Mouse (Mus musculus) MEL (cell line): Measurements from ENCODE around the gene Cfl2. TPM values are rescaled to one million over a fixed set of nuclear protein-coding genes. Genes with fewer than 3 reads are reported as not detected.

Source experiments
- DNase-seq: peaks from one replicate; pipeline ENCODE4 v3.0.0; 2011; ENCODE audit warnings: low read depth, low spot score
- H3K27ac ChIP-seq: 2 replicates; pipeline ENCODE4 v1.5.1; 2012; ENCODE audit warnings: low read depth, mild to moderate bottlenecking, control low read depth, low read length, moderate library complexity; ENCODE audit not compliant: control insufficient read depth
- H3K27me3 ChIP-seq, 2 experiments: fragments of 150-350 bp in 1 of 2; sonication (generic) in 1 of 2; 2 replicates each; pipeline ENCODE4 v1.6.1; 2012; ENCODE audit warnings: low read length in 2 of 2, mild to moderate bottlenecking in 2 of 2, improper control_type of control experiment in 1 of 2, moderate library complexity in 1 of 2; ENCODE audit not compliant: insufficient read depth in 2 of 2, control insufficient read depth in 1 of 2
- H3K36me3 ChIP-seq, 2 experiments: 2 replicates each; pipeline ENCODE4 v1.6.1; 2012 to 2014; ENCODE audit warnings: low read length in 2 of 2, improper control_type of control experiment in 1 of 2, inconsistent platforms in 1 of 2, mild to moderate bottlenecking in 1 of 2; ENCODE audit not compliant: insufficient read depth in 2 of 2, control insufficient read depth in 1 of 2
- H3K4me1 ChIP-seq, 2 experiments: fragments of 150-350 bp in 1 of 2; sonication (generic) in 1 of 2; 2 replicates each; pipeline ENCODE4 v1.6.1; 2012; ENCODE audit warnings: low read length in 2 of 2, improper control_type of control experiment in 1 of 2, mild to moderate bottlenecking in 1 of 2; ENCODE audit not compliant: insufficient read depth in 2 of 2, control insufficient read depth in 1 of 2
- H3K4me3 ChIP-seq, 2 experiments: fragments of 150-350 bp in 1 of 2; sonication (generic) in 1 of 2; 2 replicates each; pipeline ENCODE4 v1.5.1; 2012; ENCODE audit warnings: low read depth in 2 of 2, low read length in 2 of 2, mild to moderate bottlenecking in 2 of 2, moderate library complexity in 2 of 2, control low read depth in 1 of 2, improper control_type of control experiment in 1 of 2; ENCODE audit not compliant: control insufficient read depth in 1 of 2, insufficient read depth in 1 of 2
- H3K79me2 ChIP-seq: 2 replicates; pipeline ENCODE4 v1.6.1; 2012; ENCODE audit warnings: mild to moderate bottlenecking, low read length, moderate library complexity; ENCODE audit not compliant: control insufficient read depth, poor library complexity, insufficient read depth
- H3K9ac ChIP-seq: 2 replicates; pipeline ENCODE4 v1.6.1; 2012; ENCODE audit warnings: low read depth, mild to moderate bottlenecking, control low read depth, low read length, moderate library complexity; ENCODE audit not compliant: control insufficient read depth, poor library complexity, severe bottlenecking
- H3K9me3 ChIP-seq: fragments of 150-350 bp; sonication (generic); replicated peaks from 2 replicates; pipeline ENCODE4 v1.6.1; 2012; ENCODE audit warnings: mild to moderate bottlenecking, low read length, improper control_type of control experiment, moderate library complexity; ENCODE audit not compliant: insufficient read depth
- CHD1 ChIP-seq: IDR thresholded peaks from 2 replicates; pipeline ENCODE4 v1.6.1; 2012; ENCODE audit warnings: low read depth, mild to moderate bottlenecking, inconsistent platforms, low read length, improper control_type of control experiment
- CTCF ChIP-seq, 3 experiments: IDR thresholded peaks in 2 of 3; conservative IDR thresholded peaks in 1 of 3; 2 replicates each; pipeline ENCODE4 v1.5.1; 2011 to 2012; ENCODE audit warnings: low read length in 3 of 3, low read depth in 2 of 3, mild to moderate bottlenecking in 2 of 3, improper control_type of control experiment in 1 of 3, inconsistent platforms in 1 of 3, mixed read lengths in 1 of 3, moderate library complexity in 1 of 3; ENCODE audit not compliant: control insufficient read depth in 1 of 3, insufficient read depth in 1 of 3, poor library complexity in 1 of 3, severe bottlenecking in 1 of 3
- ELF1 ChIP-seq: IDR thresholded peaks from 2 replicates; pipeline ENCODE4 v1.6.1; 2014; ENCODE audit warnings: low read depth, mild to moderate bottlenecking, inconsistent platforms, low read length, improper control_type of control experiment, moderate library complexity
- EP300 ChIP-seq, 2 experiments: IDR thresholded peaks; 2 replicates each; pipeline ENCODE4 v1.6.1; 2011; ENCODE audit warnings: improper control_type of control experiment in 2 of 2, low read length in 2 of 2, low read depth in 1 of 2, mild to moderate bottlenecking in 1 of 2
- HCFC1 ChIP-seq: IDR thresholded peaks from 2 replicates; pipeline ENCODE4 v1.6.1; 2012; ENCODE audit warnings: low read depth, mild to moderate bottlenecking, inconsistent platforms, low read length, improper control_type of control experiment, moderate library complexity
- MEF2A ChIP-seq: IDR thresholded peaks from 2 replicates; pipeline ENCODE4 v1.6.1; 2014; ENCODE audit warnings: low read depth, mild to moderate bottlenecking, inconsistent platforms, low read length, improper control_type of control experiment; ENCODE audit not compliant: poor library complexity, insufficient replicate concordance, severe bottlenecking; ENCODE audit errors: extremely low read depth
- MXI1 ChIP-seq: IDR thresholded peaks from 2 replicates; pipeline ENCODE4 v1.6.1; 2011; ENCODE audit warnings: mild to moderate bottlenecking, low read depth, low read length, improper control_type of control experiment
- MYC ChIP-seq: IDR thresholded peaks from 2 replicates; pipeline ENCODE4 v1.6.1; 2011; ENCODE audit warnings: low read depth, mild to moderate bottlenecking, low read length, improper control_type of control experiment, moderate library complexity
- POLR2AphosphoS2 ChIP-seq: IDR thresholded peaks from 2 replicates; pipeline ENCODE4 v1.6.1; 2011; ENCODE audit warnings: low read length, improper control_type of control experiment
- RAD21 ChIP-seq: IDR thresholded peaks from 2 replicates; pipeline ENCODE4 v1.6.1; 2011; ENCODE audit warnings: mild to moderate bottlenecking, low read depth, low read length, improper control_type of control experiment
- SMC3 ChIP-seq: IDR thresholded peaks from 2 replicates; pipeline ENCODE4 v1.6.1; 2011; ENCODE audit warnings: low read depth, low read length, improper control_type of control experiment
- TBP ChIP-seq: IDR thresholded peaks from 2 replicates; pipeline ENCODE4 v1.8.0; 2011; ENCODE audit warnings: low read depth, low read length, improper control_type of control experiment
- UBTF ChIP-seq: IDR thresholded peaks from 2 replicates; pipeline ENCODE4 v1.6.1; 2012; ENCODE audit warnings: low read depth, mild to moderate bottlenecking, inconsistent platforms, low read length, improper control_type of control experiment, moderate library complexity, borderline replicate concordance; ENCODE audit not compliant: insufficient read depth
- USF1 ChIP-seq: IDR thresholded peaks from 2 replicates; pipeline ENCODE4 v1.6.1; 2014; ENCODE audit warnings: low read depth, mild to moderate bottlenecking, inconsistent platforms, low read length, improper control_type of control experiment, moderate library complexity
- USF2 ChIP-seq, 2 experiments: IDR thresholded peaks; 2 replicates each; pipeline ENCODE4 v1.6.1; 2011 to 2012; ENCODE audit warnings: improper control_type of control experiment in 2 of 2, low read length in 2 of 2, borderline replicate concordance in 1 of 2, inconsistent platforms in 1 of 2, low read depth in 1 of 2, mild to moderate bottlenecking in 1 of 2; ENCODE audit not compliant: insufficient read depth in 1 of 2
- ZC3H11A ChIP-seq: IDR thresholded peaks from 2 replicates; pipeline ENCODE4 v1.6.1; 2012; ENCODE audit warnings: low read depth, mild to moderate bottlenecking, inconsistent platforms, low read length, improper control_type of control experiment
- polyA plus RNA-seq, 2 experiments: library from polyadenylated mRNA; stranded (reverse) in 1 of 2; unstranded in 1 of 2; fragments of >175 nt in 1 of 2; fragments of >200 nt in 1 of 2; gene quantifications; 2 replicates each; pipeline versions ENCODE4 v1.2.1 to v1.2.4; 2012; ENCODE audit warnings: low replicate concordance in 2 of 2, low read depth in 1 of 2; ENCODE audit not compliant: insufficient read length in 2 of 2, insufficient read depth in 1 of 2, missing spikeins in 1 of 2
- total RNA-seq: library from RNA; depleted of rRNA; stranded (reverse); fragments of 300-350 nt; gene quantifications from 2 replicates; pipeline ENCODE4 v1.2.3, GENCODE M21; 2012

Gene Cfl2
- total and polyA plus RNA-seq, 3 experiments = 5.7 to 8.8 TPM; not detected in 1

GRCm38 (mm10) chr12:54890426-54890825 is 27.7 kb upstream of the Cfl2 start:
- Histone ChIP-seq H3K9me3 (no peaks in the 10 kb centered on the region), H3K79me2 (no peaks in the 10 kb centered on the region), H3K27me3 (no peaks in the 10 kb centered on the region), H3K4me3 (no peak overlapping the region), H3K4me1 (no peaks in the 10 kb centered on the region), H3K36me3 (peaks cover 0 to 8% of the 10 kb centered on the region in 2 experiments; a peak in 2 of 4 replicates), H3K27ac (no peak overlapping the region), H3K9ac (no peak overlapping the region)
- TF ChIP-seq POLR2AphosphoS2 = no peak
- TF ChIP-seq MYC = no peak
- TF ChIP-seq ELF1 = no peak
- no peak for TF ChIP-seq CHD1
- TF ChIP-seq CTCF (IDR thresholded peaks at IDR 0.05 in 2 of 3, conservative IDR thresholded peaks at IDR 0.05 in 1 of 3; ENCODE audit: control insufficient read depth in 1 of 3, insufficient read depth in 1 of 3, low read depth in 2 of 3, low read length in 3 of 3, poor library complexity in 1 of 3, severe bottlenecking in 1 of 3) = peak; percentile 16 to 69 (median 51); a peak in 4 of 6 replicates
- TF ChIP-seq MXI1 = no peak
- TF ChIP-seq EP300 (IDR thresholded peaks at IDR 0.05; ENCODE audit: low read depth in 1 of 2, low read length in 2 of 2) = no peak
- no peak for TF ChIP-seq USF1
- TF ChIP-seq UBTF = no peak
- no peak for TF ChIP-seq USF2 (IDR thresholded peaks at IDR 0.05; ENCODE audit: borderline replicate concordance in 1 of 2, insufficient read depth in 1 of 2, low read depth in 1 of 2, low read length in 2 of 2)
- TF ChIP-seq HCFC1 = no peak
- TF ChIP-seq RAD21 = peak; percentile 38
- TF ChIP-seq ZC3H11A = no peak
- no peak for TF ChIP-seq MEF2A
- TF ChIP-seq SMC3 = peak; percentile 44
- DNase-seq = peak; percentile 59

- TF ChIP-seq TBP = no peak
- DNase-seq = no peak
- Histone ChIP-seq H3K4me3 (no peak overlapping the region), H3K4me1 (no peaks in the 10 kb centered on the region), H3K9ac (no peak overlapping the region), H3K27me3 (no peaks in the 10 kb centered on the region), H3K36me3 (0 out of 4 replicates have a peak, but pooled peaks cover 0 to 4% of the 10 kb centered on the region in 2 experiments), H3K27ac (no peak overlapping the region), H3K79me2 (no peaks in the 10 kb centered on the region), H3K9me3 (no peaks in the 10 kb centered on the region)
These were observed 25.0 kb upstream of the Cfl2 start for GRCm38 (mm10) chr12:54887580-54888127.
